Mouse (Mus musculus) heart, postnatal 0 days (tissue): ENCODE data around the gene Rhoj.

Source experiments
- CTCF ChIP-seq: IDR thresholded peaks from 2 replicates; pipeline ENCODE4 v1.5.1; 2016; ENCODE audit warnings: antibody characterized with exemption, control low read depth, low read depth
- EP300 ChIP-seq: IDR thresholded peaks from 2 replicates; pipeline ENCODE4 v1.6.1; 2016; ENCODE audit warnings: antibody characterized with exemption, low read depth

- TF ChIP-seq CTCF, result no peak
- TF ChIP-seq EP300, result no peak
Observed at GRCm38 (mm10) chr12:75339894-75340293, 31.8 kb downstream of the Rhoj start.
